Mouse (Mus musculus): Measurements from ENCODE around the gene Dgkq. TPM values are rescaled to one million over a fixed set of nuclear protein-coding genes. Genes with fewer than 3 reads are reported as not detected.
A peak's percentile ranks its signal among the peaks of the same experiment; 100 is the strongest.

Dgkq gene
- 9.6 and 9.8 TPM in 2 replicates for polyA plus RNA-seq (2014; fragmentation: Nextera tagmentation; extraction: Ambion mirVana)

- peaks cover 13% of the 10 kb centered on the region; the same call in 1 of the 2 replicates for H3K4me1 ChIP-seq (ENCODE audit: control insufficient read depth, insufficient read depth, low read length)
- peak within 1 kb of the TSS; percentile 76 for H3K9ac ChIP-seq (ENCODE audit: low read depth, low read length)
- peak within 1 kb of the TSS; percentile 88 for H3K27ac ChIP-seq (replicated peaks; ENCODE audit: low read depth, low read length)
- DNase-seq (ENCODE audit: low spot score) = peak; percentile 89
- WGBS = 7% methylated on average over 35 of the region's 43 CpGs
- H3K9me3 ChIP-seq (ENCODE audit: control insufficient read depth, low read length) = no peaks in the 10 kb centered on the region
- ATAC-seq (ENCODE audit: low read depth) = peak; percentile 84
- H3K4me2 ChIP-seq (ENCODE audit: low read depth, low read length) = peak within 1 kb of the TSS; percentile 78
- peaks cover 17% of the 10 kb centered on the region; the same call in 1 of the 2 replicates for H3K36me3 ChIP-seq (ENCODE audit: control insufficient read depth, insufficient read depth, low read length)
- H3K4me3 ChIP-seq (ENCODE audit: low read depth, low read length) = peak within 1 kb of the TSS; percentile 53
- no peaks in the 10 kb centered on the region for H3K27me3 ChIP-seq (replicated peaks; ENCODE audit: control insufficient read depth, insufficient read depth, low read length)
Measured at GRCm38 (mm10) chr5:108668977-108669936, at the start of gene Dgkq. Gene Dgkq (minus strand): TSS chr5:108669672.

GRCm38 (mm10) chr5:108718051-108718450 lies 48.6 kb upstream of the Dgkq start:
- ATAC-seq (ENCODE audit: low read depth) = no peak
- DNase-seq (ENCODE audit: low spot score) = peak; percentile 41
- Histone ChIP-seq H3K4me2 (ENCODE audit: low read depth, low read length) (no peak overlapping the region), H3K36me3 (ENCODE audit: control insufficient read depth, insufficient read depth, low read length) (no peaks in the 10 kb centered on the region), H3K4me3 (ENCODE audit: low read depth, low read length) (no peak overlapping the region), H3K9me3 (ENCODE audit: control insufficient read depth, low read length) (no peaks in the 10 kb centered on the region), H3K27ac (replicated peaks; ENCODE audit: low read depth, low read length) (peak overlapping the region; percentile 49; the same call in 1 of the 2 replicates), H3K27me3 (replicated peaks; ENCODE audit: control insufficient read depth, insufficient read depth, low read length) (no peaks in the 10 kb centered on the region), H3K9ac (ENCODE audit: low read depth, low read length) (no peak overlapping the region), H3K4me1 (ENCODE audit: control insufficient read depth, insufficient read depth, low read length) (peaks cover 13% of the 10 kb centered on the region)
- WGBS = 32% methylated on average over 4 of the region's 4 CpGs

- Histone ChIP-seq H3K27me3 (replicated peaks; ENCODE audit: control insufficient read depth, insufficient read depth, low read length) (no peaks in the 10 kb centered on the region), H3K9me3 (ENCODE audit: control insufficient read depth, low read length) (no peaks in the 10 kb centered on the region), H3K27ac (replicated peaks; ENCODE audit: low read depth, low read length) (no peak overlapping the region), H3K4me3 (ENCODE audit: low read depth, low read length) (no peak overlapping the region), H3K4me2 (ENCODE audit: low read depth, low read length) (no peak overlapping the region), H3K4me1 (ENCODE audit: control insufficient read depth, insufficient read depth, low read length) (peaks cover 13% of the 10 kb centered on the region), H3K36me3 (ENCODE audit: control insufficient read depth, insufficient read depth, low read length) (no peaks in the 10 kb centered on the region), H3K9ac (ENCODE audit: low read depth, low read length) (no peak overlapping the region)
- ATAC-seq (ENCODE audit: low read depth) (no peak), DNase-seq (ENCODE audit: low spot score) (no peak)
- WGBS = 90% methylated on average over 1 of the region's 1 CpGs
Measured at GRCm38 (mm10) chr5:108715974-108716373, 46.5 kb upstream of the Dgkq start.

GRCm38 (mm10) chr5:108714149-108714548 lies 44.7 kb upstream of the Dgkq start:
- DNase-seq (ENCODE audit: low spot score) = peak; percentile 65
- Histone ChIP-seq H3K9me3 (ENCODE audit: control insufficient read depth, low read length) (no peaks in the 10 kb centered on the region), H3K4me1 (ENCODE audit: control insufficient read depth, insufficient read depth, low read length) (peaks cover 10% of the 10 kb centered on the region), H3K27ac (replicated peaks; ENCODE audit: low read depth, low read length) (0 out of 2 replicates have a peak overlapping the region, but pooled peaks have one; percentile 25), H3K36me3 (ENCODE audit: control insufficient read depth, insufficient read depth, low read length) (no peaks in the 10 kb centered on the region), H3K4me3 (ENCODE audit: low read depth, low read length) (no peak overlapping the region), H3K27me3 (replicated peaks; ENCODE audit: control insufficient read depth, insufficient read depth, low read length) (no peaks in the 10 kb centered on the region), H3K4me2 (ENCODE audit: low read depth, low read length) (no peak overlapping the region), H3K9ac (ENCODE audit: low read depth, low read length) (no peak overlapping the region)
- peak; percentile 64 for ATAC-seq (ENCODE audit: low read depth)
- WGBS = 38% methylated on average over 6 of the region's 6 CpGs

DNA sequence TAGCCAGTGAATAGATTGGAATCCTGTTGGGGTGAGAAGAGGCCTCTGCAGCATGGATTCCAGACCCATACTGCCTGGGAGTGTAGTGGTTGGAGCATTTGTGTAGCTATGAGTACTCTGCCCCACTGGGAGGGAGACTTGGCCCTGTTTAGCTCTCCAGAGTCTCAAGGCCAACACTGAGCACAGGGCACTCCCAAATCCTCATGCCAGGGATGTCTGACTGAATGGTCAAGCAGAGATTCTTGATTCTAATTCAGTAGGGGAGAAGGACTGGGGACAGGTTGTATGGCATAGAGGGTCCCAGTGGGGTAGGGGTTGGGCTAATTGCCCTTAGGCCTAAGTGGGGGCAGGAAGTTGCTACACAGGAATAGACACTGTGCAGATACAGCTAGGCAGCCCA lies 44.2 kb upstream of the Dgkq start:
- 0 out of 2 replicates have a peak overlapping the region, but pooled peaks have one; percentile 25 for H3K27ac ChIP-seq (replicated peaks; ENCODE audit: low read depth, low read length)
- ATAC-seq (ENCODE audit: low read depth) = peak; percentile 19; the same call in 1 of the 2 replicates

GRCm38 (mm10) chr5:108713096-108713495 lies 43.6 kb upstream of the Dgkq start:
- Histone ChIP-seq H3K36me3 (ENCODE audit: control insufficient read depth, insufficient read depth, low read length) (peaks cover 4% of the 10 kb centered on the region; the same call in 1 of the 2 replicates), H3K4me1 (ENCODE audit: control insufficient read depth, insufficient read depth, low read length) (peaks cover 7% of the 10 kb centered on the region), H3K27ac (replicated peaks; ENCODE audit: low read depth, low read length) (no peak overlapping the region), H3K27me3 (replicated peaks; ENCODE audit: control insufficient read depth, insufficient read depth, low read length) (no peaks in the 10 kb centered on the region), H3K9me3 (ENCODE audit: control insufficient read depth, low read length) (no peaks in the 10 kb centered on the region), H3K4me2 (ENCODE audit: low read depth, low read length) (no peak overlapping the region), H3K9ac (ENCODE audit: low read depth, low read length) (no peak overlapping the region), H3K4me3 (ENCODE audit: low read depth, low read length) (no peak overlapping the region)
- no peak for ATAC-seq (ENCODE audit: low read depth)
- DNase-seq (ENCODE audit: low spot score) = no peak
- WGBS = 78% methylated on average over 2 of the region's 2 CpGs

More for the DNA sequence above, 44.2 kb upstream of the Dgkq start:
- Histone ChIP-seq H3K9me3 (ENCODE audit: control insufficient read depth, low read length) (no peaks in the 10 kb centered on the region), H3K36me3 (ENCODE audit: control insufficient read depth, insufficient read depth, low read length) (no peaks in the 10 kb centered on the region), H3K4me3 (ENCODE audit: low read depth, low read length) (no peak overlapping the region), H3K9ac (ENCODE audit: low read depth, low read length) (no peak overlapping the region), H3K4me1 (ENCODE audit: control insufficient read depth, insufficient read depth, low read length) (peaks cover 8% of the 10 kb centered on the region), H3K27me3 (replicated peaks; ENCODE audit: control insufficient read depth, insufficient read depth, low read length) (no peaks in the 10 kb centered on the region), H3K4me2 (ENCODE audit: low read depth, low read length) (no peak overlapping the region)
- no peak for DNase-seq (ENCODE audit: low spot score)

GRCm38 (mm10) chr5:108711968-108712367 lies 42.5 kb upstream of the Dgkq start:
- 66% methylated on average over 6 of the region's 6 CpGs for WGBS
- no peaks in the 10 kb centered on the region for H3K4me1 ChIP-seq (ENCODE audit: control insufficient read depth, insufficient read depth, low read length)

GRCm38 (mm10) chr5:108708981-108709731 lies 39.7 kb upstream of the Dgkq start:
- Histone ChIP-seq H3K4me2 (ENCODE audit: low read depth, low read length) (no peak overlapping the region), H3K36me3 (ENCODE audit: control insufficient read depth, insufficient read depth, low read length) (peaks cover 33% of the 10 kb centered on the region), H3K27me3 (replicated peaks; ENCODE audit: control insufficient read depth, insufficient read depth, low read length) (no peaks in the 10 kb centered on the region), H3K9ac (ENCODE audit: low read depth, low read length) (no peak overlapping the region), H3K4me3 (ENCODE audit: low read depth, low read length) (no peak overlapping the region), H3K9me3 (ENCODE audit: control insufficient read depth, low read length) (no peaks in the 10 kb centered on the region), H3K4me1 (ENCODE audit: control insufficient read depth, insufficient read depth, low read length) (no peaks in the 10 kb centered on the region), H3K27ac (replicated peaks; ENCODE audit: low read depth, low read length) (no peak overlapping the region)
- WGBS = 54% methylated on average over 6 of the region's 6 CpGs
- ATAC-seq (ENCODE audit: low read depth) (0 out of 2 replicates have a peak, but pooled peaks have one; percentile 21), DNase-seq (ENCODE audit: low spot score) (no peak)

More at GRCm38 (mm10) chr5:108711968-108712367, 42.5 kb upstream of the Dgkq start:
- no peak for ATAC-seq (ENCODE audit: low read depth)
- H3K27ac ChIP-seq (replicated peaks; ENCODE audit: low read depth, low read length) = no peak overlapping the region
- H3K9me3 ChIP-seq (ENCODE audit: control insufficient read depth, low read length) = no peaks in the 10 kb centered on the region
- H3K27me3 ChIP-seq (replicated peaks; ENCODE audit: control insufficient read depth, insufficient read depth, low read length) = no peaks in the 10 kb centered on the region
- H3K36me3 ChIP-seq (ENCODE audit: control insufficient read depth, insufficient read depth, low read length) = peaks cover 7% of the 10 kb centered on the region
- no peak overlapping the region for H3K9ac ChIP-seq (ENCODE audit: low read depth, low read length)
- no peak for DNase-seq (ENCODE audit: low spot score)
- H3K4me3 ChIP-seq (ENCODE audit: low read depth, low read length) = no peak overlapping the region
- H3K4me2 ChIP-seq (ENCODE audit: low read depth, low read length) = no peak overlapping the region
